Mouse (Mus musculus): ENCODE measurements around the gene Panx3. TPM values are rescaled to one million over a fixed set of nuclear protein-coding genes. Genes with fewer than 3 reads are reported as not detected.

Gene Panx3
- 0.05 TPM in 1 of 2 replicates, not detected in the other for polyA plus RNA-seq (2015; fragmentation: Nextera tagmentation; extraction: Ambion mirVana)

DNA sequence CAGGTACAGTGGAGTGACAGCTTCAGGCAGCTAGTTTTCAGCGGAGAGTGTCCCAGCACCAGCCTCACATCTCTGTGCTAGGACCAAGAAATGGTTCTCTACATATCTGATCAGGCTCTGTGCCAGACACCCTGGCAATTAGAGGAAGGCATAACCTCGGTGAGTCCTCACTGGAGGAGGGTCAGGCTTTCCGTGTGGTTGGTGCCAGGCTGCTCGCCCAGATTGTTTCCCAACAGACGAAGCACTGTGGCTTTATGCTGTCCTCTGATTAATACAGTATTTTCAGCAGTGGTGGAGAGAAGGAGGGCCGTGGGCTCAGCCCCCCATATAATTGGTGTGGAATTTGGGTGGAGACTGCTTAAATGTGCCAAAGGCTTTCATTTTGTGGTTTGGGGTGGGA is at the start of gene Panx3:
Gene Panx3 (minus strand): TSS at position 121 of the 400 bp plus-strand sequence.
- H3K36me3 ChIP-seq: no peaks in the 10 kb centered on the region
- no peaks in the 10 kb centered on the region for H3K9me3 ChIP-seq
- H3K4me1 ChIP-seq: peaks cover 19% of the 10 kb centered on the region
- WGBS: 52% methylated on average over 6 of the region's 6 CpGs
- ATAC-seq (ENCODE audit: extremely low read depth, insufficient number of reproducible peaks, low FRiP score, low TSS enrichment): no peak
- no peak within 1 kb of the TSS for H3K4me3 ChIP-seq
- no peak within 1 kb of the TSS for H3K4me2 ChIP-seq
- no peaks in the 10 kb centered on the region for H3K27me3 ChIP-seq (replicated peaks)
- H3K27ac ChIP-seq (replicated peaks): no peak within 1 kb of the TSS
- no peak within 1 kb of the TSS for H3K9ac ChIP-seq

DNA sequence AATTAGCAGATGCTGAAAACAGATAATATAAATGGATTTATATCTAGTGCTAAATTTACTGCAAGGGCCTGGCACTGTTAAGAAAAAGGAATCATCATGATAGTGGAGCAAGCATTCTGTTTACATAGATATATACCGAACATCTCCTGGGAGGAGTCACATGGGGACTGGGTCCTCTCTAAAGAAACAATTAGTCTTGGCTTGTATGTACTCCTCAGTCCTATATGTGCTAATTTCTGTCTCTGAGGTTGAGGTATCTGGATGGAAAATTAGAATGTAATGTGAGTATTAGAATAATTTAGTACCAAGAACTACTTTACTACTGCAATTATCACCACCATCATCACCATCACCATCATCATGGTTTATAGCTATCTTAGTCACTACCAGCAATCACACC is 47.1 kb upstream of the Panx3 start, which contains the start of gene Olfr160:
Gene Olfr160 (minus strand): TSS at position 101 of the 400 bp plus-strand sequence.
- Histone ChIP-seq H3K4me2 (no peak within 1 kb of the TSS), H3K4me1 (no peaks in the 10 kb centered on the region), H3K9ac (no peak within 1 kb of the TSS), H3K27ac (replicated peaks) (no peak within 1 kb of the TSS), H3K9me3 (no peaks in the 10 kb centered on the region), H3K36me3 (no peaks in the 10 kb centered on the region), H3K4me3 (no peak within 1 kb of the TSS), H3K27me3 (replicated peaks) (no peaks in the 10 kb centered on the region)
- ATAC-seq (ENCODE audit: extremely low read depth, insufficient number of reproducible peaks, low FRiP score, low TSS enrichment): no peak
- WGBS: 64% methylated on average over 1 of the region's 1 CpGs

DNA sequence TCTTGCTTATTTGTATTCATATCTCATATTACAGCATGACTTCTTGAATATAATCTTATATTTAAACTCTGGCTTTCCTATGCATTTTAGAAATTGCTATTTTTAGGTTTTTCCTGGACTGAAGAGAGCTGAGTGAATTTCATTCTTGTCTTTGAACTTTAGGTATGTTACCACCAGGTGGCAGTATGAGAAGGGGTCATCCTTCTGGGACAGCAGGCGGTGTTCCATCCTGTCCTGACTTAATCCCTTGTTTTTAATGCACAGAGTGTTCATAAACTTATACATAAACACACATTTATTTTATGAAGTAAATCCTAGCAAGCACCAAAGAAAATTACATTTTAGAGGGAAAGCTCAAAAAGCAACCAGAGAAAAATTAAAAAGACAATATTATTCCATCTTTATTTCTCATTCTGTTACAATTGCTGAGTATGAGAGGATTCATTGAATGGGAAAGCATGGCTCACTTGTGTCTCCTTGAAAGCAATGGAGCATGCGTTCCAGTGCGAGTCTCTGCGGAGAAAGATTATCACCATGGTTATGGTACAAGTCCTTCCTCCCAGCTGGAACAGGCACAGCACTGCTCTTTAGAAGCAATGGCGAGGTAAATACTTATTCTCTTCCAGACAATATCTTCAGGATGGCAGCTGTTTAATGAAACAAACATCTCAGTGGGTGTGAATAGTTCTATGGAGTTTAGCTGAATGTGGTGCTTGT is 21.1 kb upstream of the Panx3 start:
- 51% methylated on average over 5 of the region's 5 CpGs for WGBS
- H3K27ac ChIP-seq (replicated peaks): no peak overlapping the region
- no peak for ATAC-seq (ENCODE audit: extremely low read depth, insufficient number of reproducible peaks, low FRiP score, low TSS enrichment)
- no peak overlapping the region for H3K4me2 ChIP-seq
- H3K36me3 ChIP-seq: no peaks in the 10 kb centered on the region
- no peaks in the 10 kb centered on the region for H3K9me3 ChIP-seq
- H3K27me3 ChIP-seq (replicated peaks): no peaks in the 10 kb centered on the region
- no peak overlapping the region for H3K9ac ChIP-seq
- no peaks in the 10 kb centered on the region for H3K4me1 ChIP-seq
- no peak overlapping the region for H3K4me3 ChIP-seq

GRCm38 (mm10) chr9:37687941-37688303 is 18.9 kb upstream of the Panx3 start:
- no peaks in the 10 kb centered on the region for H3K9me3 ChIP-seq
- H3K27me3 ChIP-seq (replicated peaks): no peaks in the 10 kb centered on the region
- ATAC-seq (ENCODE audit: extremely low read depth, insufficient number of reproducible peaks, low FRiP score, low TSS enrichment): no peak
- no peaks in the 10 kb centered on the region for H3K36me3 ChIP-seq
- H3K4me1 ChIP-seq: no peaks in the 10 kb centered on the region
- 27% methylated on average over 3 of the region's 3 CpGs for WGBS
- no peak overlapping the region for H3K9ac ChIP-seq
- no peak overlapping the region for H3K4me2 ChIP-seq
- no peak overlapping the region for H3K27ac ChIP-seq (replicated peaks)
- no peak overlapping the region for H3K4me3 ChIP-seq

DNA sequence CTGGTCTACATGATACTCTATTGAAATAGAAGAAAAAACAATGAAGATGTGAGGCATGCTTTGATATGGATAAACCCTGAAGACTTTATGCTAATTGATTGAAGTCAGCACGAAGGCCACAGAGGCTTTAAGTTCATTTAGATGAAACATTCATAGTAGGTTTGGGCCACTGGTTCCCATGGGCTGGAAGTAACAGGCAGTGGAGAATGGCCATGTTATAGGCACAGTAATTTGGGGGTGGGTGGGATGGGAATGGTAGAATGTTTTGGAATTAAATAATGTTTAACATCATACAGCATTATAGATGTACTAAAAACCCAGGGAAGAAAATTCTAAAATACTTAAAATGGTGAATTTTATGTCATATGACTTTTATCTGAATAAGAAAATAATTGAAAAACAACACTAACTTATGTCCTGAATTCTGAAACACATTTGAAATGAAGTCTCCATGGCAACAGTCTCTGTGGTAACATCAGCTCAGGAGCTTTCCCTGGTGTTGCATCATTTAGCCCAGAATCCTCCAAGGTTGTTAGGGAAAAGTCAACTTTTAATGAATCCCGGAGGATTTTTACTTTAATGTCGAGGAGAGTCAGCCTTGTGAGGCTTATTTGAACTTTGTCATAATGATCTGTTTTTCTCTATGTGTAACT is 18.4 kb upstream of the Panx3 start:
- no peaks in the 10 kb centered on the region for H3K4me1 ChIP-seq
- H3K4me2 ChIP-seq: no peak overlapping the region
- no peaks in the 10 kb centered on the region for H3K9me3 ChIP-seq
- H3K36me3 ChIP-seq: no peaks in the 10 kb centered on the region
- no peak overlapping the region for H3K4me3 ChIP-seq
- H3K9ac ChIP-seq: no peak overlapping the region
- 76% methylated on average over 3 of the region's 3 CpGs for WGBS
- no peak overlapping the region for H3K27ac ChIP-seq (replicated peaks)
- no peak for ATAC-seq (ENCODE audit: extremely low read depth, insufficient number of reproducible peaks, low FRiP score, low TSS enrichment)
- no peaks in the 10 kb centered on the region for H3K27me3 ChIP-seq (replicated peaks)

DNA sequence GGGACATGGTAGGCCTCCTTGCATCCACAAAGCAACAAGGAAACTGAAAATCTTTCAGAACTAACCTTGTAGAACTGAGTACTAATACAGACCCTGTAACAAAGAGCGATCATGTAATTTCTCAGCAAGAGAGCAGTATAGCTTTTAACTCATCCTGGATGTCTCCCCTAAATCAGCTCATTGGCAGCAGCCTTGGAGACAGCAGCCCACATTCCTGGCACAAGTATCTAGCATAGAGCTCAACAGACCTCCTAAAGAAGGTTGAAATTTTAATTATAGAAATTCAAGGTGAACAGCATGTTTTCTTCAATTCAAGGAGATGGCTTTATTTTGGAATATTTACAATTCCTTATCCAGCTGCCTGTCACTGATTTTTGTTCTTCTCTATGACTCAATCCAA is 12.1 kb upstream of the Panx3 start:
- Histone ChIP-seq H3K4me1 (no peaks in the 10 kb centered on the region), H3K9me3 (no peaks in the 10 kb centered on the region), H3K9ac (no peak overlapping the region), H3K27me3 (replicated peaks) (no peaks in the 10 kb centered on the region), H3K27ac (replicated peaks) (no peak overlapping the region), H3K4me3 (no peak overlapping the region), H3K4me2 (no peak overlapping the region), H3K36me3 (no peaks in the 10 kb centered on the region)
- WGBS: 67% methylated on average over 1 of the region's 1 CpGs
- ATAC-seq (ENCODE audit: extremely low read depth, insufficient number of reproducible peaks, low FRiP score, low TSS enrichment): no peak

DNA sequence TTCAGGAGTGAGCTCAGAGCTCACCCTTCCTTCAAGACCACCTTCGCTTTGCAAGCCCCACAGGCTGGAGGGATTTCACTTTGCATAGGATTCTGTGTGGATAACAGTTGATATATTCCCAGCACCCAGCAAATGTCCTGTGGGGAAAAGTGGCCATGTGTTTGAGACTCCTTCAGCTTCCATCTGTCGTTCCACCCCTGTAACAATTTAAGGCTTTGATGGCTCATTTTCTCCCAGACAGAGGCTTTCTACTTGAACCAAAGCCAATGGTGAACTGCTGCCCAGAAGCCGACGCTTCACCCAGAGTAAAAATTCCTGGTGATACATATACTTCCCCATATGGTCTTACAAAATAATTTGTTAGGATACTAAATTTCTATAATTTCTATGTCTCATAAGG is 6.3 kb upstream of the Panx3 start:
- H3K27me3 ChIP-seq (replicated peaks): no peaks in the 10 kb centered on the region
- no peak for ATAC-seq (ENCODE audit: extremely low read depth, insufficient number of reproducible peaks, low FRiP score, low TSS enrichment)
- H3K4me2 ChIP-seq: no peak overlapping the region
- H3K9ac ChIP-seq: no peak overlapping the region
- H3K27ac ChIP-seq (replicated peaks): no peak overlapping the region
- H3K9me3 ChIP-seq: no peaks in the 10 kb centered on the region
- H3K4me3 ChIP-seq: no peak overlapping the region
- H3K4me1 ChIP-seq: no peaks in the 10 kb centered on the region
- WGBS: 74% methylated on average over 4 of the region's 4 CpGs
- no peaks in the 10 kb centered on the region for H3K36me3 ChIP-seq

GRCm38 (mm10) chr9:37670261-37670660 is 1.2 kb upstream of the Panx3 start:
- Histone ChIP-seq H3K27ac (replicated peaks) (no peak overlapping the region), H3K4me1 (peaks cover 10% of the 10 kb centered on the region), H3K36me3 (no peaks in the 10 kb centered on the region), H3K4me3 (no peak overlapping the region), H3K4me2 (no peak overlapping the region), H3K9me3 (no peaks in the 10 kb centered on the region), H3K9ac (no peak overlapping the region), H3K27me3 (replicated peaks) (no peaks in the 10 kb centered on the region)
- no peak for ATAC-seq (ENCODE audit: extremely low read depth, insufficient number of reproducible peaks, low FRiP score, low TSS enrichment)
- WGBS: 79% methylated on average over 3 of the region's 3 CpGs

DNA sequence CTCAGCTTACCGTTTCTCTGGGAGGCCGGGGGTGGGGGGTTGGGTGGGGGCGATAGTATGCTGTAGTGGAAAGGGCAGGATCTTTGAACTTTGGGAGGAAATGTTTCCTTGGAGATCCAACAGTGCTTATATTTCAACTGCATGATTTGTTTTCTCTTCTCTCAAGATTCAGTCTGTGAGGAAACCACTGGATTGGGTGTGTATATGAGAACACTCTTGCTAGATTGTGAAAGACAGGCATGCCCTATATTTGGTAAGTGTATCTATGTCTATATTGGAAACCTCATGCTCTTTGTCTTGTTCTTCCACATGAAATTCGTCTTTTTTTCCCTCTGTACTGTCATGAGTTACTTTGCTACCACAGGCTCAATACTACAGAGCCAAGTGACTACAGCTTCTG is 643 bp upstream of the Panx3 start:
- WGBS: 59% methylated on average over 4 of the region's 4 CpGs
- Histone ChIP-seq H3K36me3 (no peaks in the 10 kb centered on the region), H3K9me3 (no peaks in the 10 kb centered on the region), H3K4me1 (peaks cover 13% of the 10 kb centered on the region), H3K4me2 (no peak overlapping the region), H3K4me3 (no peak overlapping the region), H3K9ac (no peak overlapping the region), H3K27ac (replicated peaks) (no peak overlapping the region), H3K27me3 (replicated peaks) (no peaks in the 10 kb centered on the region)
- ATAC-seq (ENCODE audit: extremely low read depth, insufficient number of reproducible peaks, low FRiP score, low TSS enrichment): no peak

DNA sequence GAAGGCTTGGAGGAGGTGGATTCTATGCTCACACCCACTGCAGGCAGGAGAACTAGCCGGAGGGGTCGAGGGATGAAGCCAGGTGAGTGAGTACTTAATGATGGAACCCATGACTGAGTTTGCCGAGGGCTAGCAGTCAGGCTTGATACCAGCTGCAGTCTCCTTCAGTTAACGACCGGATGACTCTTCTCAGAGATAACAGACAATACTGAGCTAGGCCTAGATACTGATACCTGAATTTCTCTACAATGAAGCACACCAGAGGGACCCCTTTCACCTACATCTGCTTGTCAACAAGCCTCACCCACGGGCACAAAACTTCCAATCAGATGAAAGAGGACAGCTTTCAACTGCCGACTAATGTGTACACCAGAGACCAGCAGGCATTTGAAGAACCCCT is 3.0 kb downstream of the Panx3 start:
- H3K9me3 ChIP-seq: no peaks in the 10 kb centered on the region
- H3K36me3 ChIP-seq: no peaks in the 10 kb centered on the region
- no peak for ATAC-seq (ENCODE audit: extremely low read depth, insufficient number of reproducible peaks, low FRiP score, low TSS enrichment)
- H3K9ac ChIP-seq: no peak overlapping the region
- no peaks in the 10 kb centered on the region for H3K27me3 ChIP-seq (replicated peaks)
- no peak overlapping the region for H3K4me3 ChIP-seq
- no peak overlapping the region for H3K4me2 ChIP-seq
- H3K27ac ChIP-seq (replicated peaks): no peak overlapping the region
- 54% methylated on average over 7 of the region's 7 CpGs for WGBS
- peaks cover 23% of the 10 kb centered on the region for H3K4me1 ChIP-seq

DNA sequence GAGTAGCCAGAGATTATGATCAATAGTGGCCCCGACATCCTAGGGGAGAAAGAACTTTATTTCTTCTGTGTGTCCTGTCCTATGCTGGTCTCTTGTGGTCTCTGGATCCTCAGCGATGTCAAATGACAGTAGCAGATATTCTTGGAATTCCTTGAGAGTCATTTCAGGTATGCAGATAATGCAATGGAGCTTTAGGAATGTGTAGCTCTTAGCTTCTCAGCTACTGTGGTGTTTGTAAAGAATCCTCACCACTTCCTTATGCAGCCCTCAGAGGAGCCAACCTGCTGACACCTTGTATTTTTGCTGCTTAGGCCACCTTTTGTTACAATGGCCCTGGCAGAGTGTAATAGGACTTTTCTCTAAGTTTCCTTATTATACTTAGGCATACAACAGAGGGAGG is 4.4 kb downstream of the Panx3 start:
- H3K27ac ChIP-seq (replicated peaks): no peak overlapping the region
- H3K9ac ChIP-seq: no peak overlapping the region
- H3K4me1 ChIP-seq: peaks cover 23% of the 10 kb centered on the region
- H3K36me3 ChIP-seq: no peaks in the 10 kb centered on the region
- no peak for ATAC-seq (ENCODE audit: extremely low read depth, insufficient number of reproducible peaks, low FRiP score, low TSS enrichment)
- H3K27me3 ChIP-seq (replicated peaks): no peaks in the 10 kb centered on the region
- no peak overlapping the region for H3K4me2 ChIP-seq
- H3K9me3 ChIP-seq: no peaks in the 10 kb centered on the region
- WGBS: 28% methylated on average over 2 of the region's 2 CpGs
- no peak overlapping the region for H3K4me3 ChIP-seq

DNA sequence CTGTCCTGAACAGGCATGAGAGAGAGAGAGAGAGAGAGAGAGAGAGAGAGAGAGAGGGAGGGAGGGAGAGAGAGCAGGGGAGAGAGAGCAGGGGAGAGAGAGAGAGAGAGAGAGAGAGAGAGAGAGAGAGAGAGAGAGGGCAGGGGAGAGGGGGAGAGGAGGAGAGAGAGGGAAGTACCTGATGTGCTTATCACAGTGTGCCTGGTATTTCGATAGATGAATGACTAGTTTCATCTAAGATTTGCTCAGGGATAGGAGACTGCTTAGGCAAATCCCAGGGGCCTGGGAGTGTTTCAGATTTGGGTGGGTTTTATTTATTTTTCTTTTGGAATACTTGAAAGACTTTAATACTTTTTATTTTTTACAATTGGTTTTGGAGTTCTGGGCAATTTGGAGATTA is 5.8 kb downstream of the Panx3 start:
- H3K27ac ChIP-seq (replicated peaks): no peak overlapping the region
- no peaks in the 10 kb centered on the region for H3K9me3 ChIP-seq
- no peaks in the 10 kb centered on the region for H3K27me3 ChIP-seq (replicated peaks)
- H3K4me3 ChIP-seq: no peak overlapping the region
- no peaks in the 10 kb centered on the region for H3K36me3 ChIP-seq
- ATAC-seq (ENCODE audit: extremely low read depth, insufficient number of reproducible peaks, low FRiP score, low TSS enrichment): no peak
- no peak overlapping the region for H3K9ac ChIP-seq
- 52% methylated on average over 1 of the region's 1 CpGs for WGBS
- H3K4me1 ChIP-seq: peaks cover 23% of the 10 kb centered on the region
- no peak overlapping the region for H3K4me2 ChIP-seq
